Mouse (Mus musculus) forebrain, embryonic 11.5 days (tissue): ENCODE measurements around the gene Elf3. TPM values are rescaled to one million over a fixed set of nuclear protein-coding genes. Genes with fewer than 3 reads are reported as not detected.
A peak's percentile ranks its signal among the peaks of the same experiment; 100 is the strongest.

ENCODE experiments used
- ATAC-seq: fragments of 200-750 bp; cut with Nextera tagmentation; replicated peaks from 2 replicates; pipeline ENCODE4 v1.8.0; 2017; ENCODE audit warnings: moderate TSS enrichment; ENCODE audit not compliant: low FRiP score
- DNase-seq: peaks from one replicate; pipeline ENCODE4 v3.0.0-alpha.2; 2017; ENCODE audit warnings: low spot score
- H3K27ac ChIP-seq: fragments of 300-500 bp; sonication (generic); 2 replicates; pipeline ENCODE4 v1.5.1; 2014; ENCODE audit warnings: low read depth, low read length
- H3K27me3 ChIP-seq: fragments of 300-500 bp; sonication (generic); 2 replicates; pipeline ENCODE4 v1.6.1; 2014; ENCODE audit warnings: mild to moderate bottlenecking, low read length, mixed read lengths; ENCODE audit not compliant: control insufficient read depth, insufficient read depth
- H3K36me3 ChIP-seq: fragments of 300-500 bp; sonication (generic); 2 replicates; pipeline ENCODE4 v1.6.1; 2014; ENCODE audit warnings: mild to moderate bottlenecking, low read length, moderate library complexity, mixed read lengths; ENCODE audit not compliant: control insufficient read depth, insufficient read depth
- H3K4me1 ChIP-seq: fragments of 300-500 bp; sonication (generic); replicated peaks from 2 replicates; pipeline ENCODE4 v1.6.1; 2014; ENCODE audit warnings: low read length, mixed read lengths; ENCODE audit not compliant: control insufficient read depth, insufficient read depth
- H3K4me2 ChIP-seq: fragments of 300-500 bp; sonication (generic); 2 replicates; pipeline ENCODE4 v1.6.1; 2014; ENCODE audit warnings: low read depth, mild to moderate bottlenecking, low read length, moderate library complexity, mixed read lengths; ENCODE audit not compliant: severe bottlenecking
- H3K4me3 ChIP-seq: fragments of 300-500 bp; sonication (generic); 2 replicates; pipeline ENCODE4 v1.5.1; 2014; ENCODE audit warnings: low read depth, low read length
- H3K9ac ChIP-seq: fragments of 300-500 bp; sonication (generic); 2 replicates; pipeline ENCODE4 v1.6.1; 2014; ENCODE audit warnings: low read length
- H3K9me3 ChIP-seq: fragments of 300-500 bp; sonication (generic); 2 replicates; pipeline ENCODE4 v1.6.1; 2016; ENCODE audit warnings: low read length, mixed read lengths; ENCODE audit not compliant: control insufficient read depth
- whole genome bisulfite sequencing: fragments of 180-500 bp; shearing (Covaris S2); extraction: QIAGEN DNeasy Blood & Tissue Kit; methylation state at CpG from one replicate; pipeline ENCODE4 v1.1.7; 2014; 5-methylcytosine and 5-hydroxymethylcytosine counted together
- polyA plus RNA-seq: library from polyadenylated mRNA; unstranded; fragments of >200 nt; fragmentation: Nextera tagmentation; extraction: Ambion mirVana; gene quantifications from 2 replicates; pipeline ENCODE4 v1.2.1, GENCODE M21; 2014

Gene Elf3
- polyA plus RNA-seq, 1 experiment from 2014 or later: 0.83 TPM

DNA sequence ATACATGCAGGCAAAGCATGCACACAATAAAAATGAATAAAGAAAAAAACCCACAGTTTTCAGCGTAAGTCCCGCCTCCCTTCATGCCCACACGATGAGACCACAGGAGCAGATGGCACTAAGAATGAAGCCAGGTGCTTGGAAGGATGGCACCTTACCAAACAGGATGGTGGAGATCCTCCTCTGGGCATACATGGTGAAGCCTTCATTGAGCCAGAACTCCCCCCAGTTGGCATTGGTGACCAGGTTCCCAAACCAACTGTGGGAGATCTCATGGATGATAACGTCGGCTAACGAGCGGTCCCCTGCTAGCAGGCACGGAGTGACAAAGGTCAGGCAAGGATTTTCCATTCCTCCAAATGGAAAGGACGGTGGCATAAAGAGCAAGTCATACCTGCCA lies 13.0 kb upstream of the Elf3 start:
- Histone ChIP-seq H3K27me3 (no peaks in the 10 kb centered on the region), H3K27ac (no peak overlapping the region), H3K4me3 (no peak overlapping the region), H3K4me2 (no peak overlapping the region), H3K9me3 (no peaks in the 10 kb centered on the region), H3K36me3 (peaks cover 3% of the 10 kb centered on the region; the same call in 1 of the 2 replicates), H3K4me1 (no peaks in the 10 kb centered on the region), H3K9ac (no peak overlapping the region)
- ATAC-seq: no peak
- no peak for DNase-seq
- 82% methylated on average over 9 of the region's 9 CpGs for WGBS

DNA sequence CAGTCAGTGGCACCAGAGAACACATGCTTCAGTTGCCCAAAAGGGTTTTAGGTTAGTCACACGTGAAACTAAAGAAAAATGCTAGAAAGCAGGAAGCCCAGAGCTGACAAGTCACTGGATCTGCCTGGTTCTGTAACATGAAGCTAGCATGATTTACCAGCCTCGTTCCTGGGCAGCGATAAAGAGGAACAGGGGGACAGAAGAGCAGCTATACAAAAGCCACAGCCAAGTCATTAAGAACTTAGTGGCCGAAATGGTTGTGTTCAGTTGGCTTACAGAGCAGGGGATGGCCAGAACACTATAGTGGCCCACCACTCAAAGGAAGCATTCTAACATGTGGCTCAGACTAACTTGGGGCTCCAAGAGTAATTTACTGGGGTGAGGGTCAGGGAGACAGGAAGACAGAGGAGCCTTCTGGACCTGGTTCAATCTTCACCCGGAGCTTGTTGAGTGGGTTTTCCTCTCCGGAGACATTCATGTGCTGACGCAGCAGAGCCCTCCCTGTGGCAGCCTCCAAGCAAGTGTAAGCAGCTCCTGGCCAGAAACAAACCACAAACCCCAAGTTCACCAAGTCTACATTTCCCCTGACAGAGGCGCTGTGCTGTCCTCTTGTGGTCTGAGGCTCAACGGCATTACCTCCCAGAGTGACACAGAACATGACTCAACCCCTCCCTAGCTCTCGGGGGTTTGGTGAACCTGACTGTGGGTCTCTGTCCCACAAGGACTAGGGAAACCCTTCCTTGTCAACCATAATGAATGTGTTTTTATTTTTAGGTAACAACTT lies 9.5 kb upstream of the Elf3 start:
- H3K9ac ChIP-seq: no peak overlapping the region
- H3K4me2 ChIP-seq: no peak overlapping the region
- no peak overlapping the region for H3K4me3 ChIP-seq
- no peaks in the 10 kb centered on the region for H3K4me1 ChIP-seq
- H3K9me3 ChIP-seq: no peaks in the 10 kb centered on the region
- H3K27me3 ChIP-seq: no peaks in the 10 kb centered on the region
- H3K27ac ChIP-seq: no peak overlapping the region
- peaks cover 9% of the 10 kb centered on the region for H3K36me3 ChIP-seq
- no peak for DNase-seq
- ATAC-seq: no peak
- 94% methylated on average over 10 of the region's 10 CpGs for WGBS

DNA sequence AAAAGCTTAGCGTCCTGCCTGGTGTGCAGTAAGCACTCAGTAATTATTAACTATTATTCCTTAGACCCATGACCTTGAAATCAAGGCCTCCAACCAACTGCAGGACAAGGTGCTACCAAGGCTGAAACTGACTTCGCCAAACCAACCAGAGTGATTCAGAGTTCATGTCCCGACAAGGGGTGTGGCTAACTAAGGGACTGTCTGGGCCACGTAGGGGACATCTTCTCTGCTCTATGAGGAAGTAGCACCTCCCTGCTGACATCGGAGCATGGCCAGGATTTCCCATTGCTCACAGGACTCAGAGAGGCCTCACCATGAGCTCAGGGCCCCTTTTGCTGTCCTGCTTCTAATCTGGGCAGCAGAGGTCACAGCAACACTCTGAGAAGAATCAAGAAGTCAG lies 7.5 kb upstream of the Elf3 start:
- Histone ChIP-seq H3K27ac (no peak overlapping the region), H3K27me3 (no peaks in the 10 kb centered on the region), H3K4me1 (no peaks in the 10 kb centered on the region), H3K4me2 (no peak overlapping the region), H3K36me3 (peaks cover 11% of the 10 kb centered on the region), H3K9me3 (no peaks in the 10 kb centered on the region), H3K9ac (no peak overlapping the region), H3K4me3 (no peak overlapping the region)
- no peak for ATAC-seq
- WGBS: 91% methylated on average over 5 of the region's 5 CpGs
- no peak for DNase-seq

DNA sequence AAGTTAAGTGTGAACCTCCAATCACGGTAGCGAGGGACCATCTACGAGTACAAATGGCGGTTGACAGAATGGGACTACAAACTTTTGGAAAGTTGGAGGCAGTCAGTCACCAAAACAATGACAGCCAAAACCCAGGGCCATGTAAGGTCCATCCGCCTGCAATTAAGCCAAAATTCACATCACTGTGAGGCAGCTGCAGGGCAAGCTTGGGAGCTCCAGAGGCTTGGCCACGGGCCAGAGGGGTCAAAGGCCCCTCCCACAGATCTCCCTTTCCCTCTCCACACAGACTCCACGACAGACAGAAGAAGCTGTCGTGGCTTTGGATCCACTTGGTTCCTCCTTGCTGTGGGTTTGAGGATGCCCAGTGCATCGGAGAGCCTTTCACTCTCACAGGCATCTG lies 4.9 kb upstream of the Elf3 start:
- Histone ChIP-seq H3K9me3 (no peaks in the 10 kb centered on the region), H3K9ac (no peak overlapping the region), H3K27me3 (no peaks in the 10 kb centered on the region), H3K36me3 (peaks cover 11% of the 10 kb centered on the region), H3K4me1 (peaks cover 4% of the 10 kb centered on the region; the same call in 1 of the 2 replicates), H3K4me3 (no peak overlapping the region), H3K4me2 (no peak overlapping the region), H3K27ac (no peak overlapping the region)
- DNase-seq (no peak), ATAC-seq (no peak)
- 88% methylated on average over 9 of the region's 9 CpGs for WGBS

DNA sequence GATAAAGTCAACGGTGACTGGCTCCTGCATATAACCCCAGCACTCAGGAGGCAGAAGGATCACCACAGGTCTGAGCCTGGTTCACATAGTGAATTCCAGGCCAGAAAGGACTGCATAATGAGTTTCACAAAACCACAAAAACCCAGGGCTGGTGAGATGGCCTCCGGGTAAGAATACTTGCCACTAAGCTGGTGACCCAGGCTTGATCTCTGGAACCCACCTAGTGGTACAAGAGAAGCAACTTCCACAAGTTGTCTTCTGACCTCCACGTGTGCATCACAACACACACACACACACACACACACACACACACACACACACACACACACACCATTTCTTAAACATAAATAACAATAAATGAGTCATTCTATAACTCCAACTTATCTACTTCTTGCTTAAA lies 4.0 kb upstream of the Elf3 start:
- DNase-seq: no peak
- no peak overlapping the region for H3K4me3 ChIP-seq
- H3K36me3 ChIP-seq: peaks cover 11% of the 10 kb centered on the region
- peaks cover 6% of the 10 kb centered on the region; the same call in 1 of the 2 replicates for H3K4me1 ChIP-seq
- WGBS: 80% methylated on average over 3 of the region's 3 CpGs
- H3K27me3 ChIP-seq: no peaks in the 10 kb centered on the region
- H3K4me2 ChIP-seq: no peak overlapping the region
- no peak overlapping the region for H3K9ac ChIP-seq
- no peaks in the 10 kb centered on the region for H3K9me3 ChIP-seq
- no peak overlapping the region for H3K27ac ChIP-seq
- no peak for ATAC-seq

DNA sequence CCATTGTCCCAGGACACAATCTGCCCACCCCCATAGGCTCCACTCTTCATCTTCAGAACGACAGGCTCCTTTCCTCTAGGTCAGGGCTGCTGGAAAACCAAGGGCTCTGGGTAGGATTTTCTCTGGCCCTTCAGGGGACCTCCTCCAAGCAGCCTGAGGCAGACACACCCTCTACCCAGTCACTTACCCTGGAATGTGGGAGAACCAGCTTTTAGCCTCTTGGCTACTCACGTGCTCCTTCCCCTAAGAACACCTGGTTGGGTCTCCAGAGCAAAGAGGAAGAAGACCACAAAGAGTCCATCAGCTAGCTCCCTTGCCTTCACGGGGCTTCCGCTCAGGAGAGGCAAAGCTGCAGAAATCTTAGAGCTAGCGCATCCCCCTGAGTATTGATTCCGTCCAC lies 2.6 kb upstream of the Elf3 start:
- H3K9ac ChIP-seq: no peak overlapping the region
- DNase-seq: no peak
- 77% methylated on average over 6 of the region's 6 CpGs for WGBS
- no peaks in the 10 kb centered on the region for H3K9me3 ChIP-seq
- no peak overlapping the region for H3K4me2 ChIP-seq
- H3K4me1 ChIP-seq: peaks cover 6% of the 10 kb centered on the region; the same call in 1 of the 2 replicates
- no peak overlapping the region for H3K27ac ChIP-seq
- no peaks in the 10 kb centered on the region for H3K27me3 ChIP-seq
- no peak overlapping the region for H3K4me3 ChIP-seq
- no peak for ATAC-seq
- H3K36me3 ChIP-seq: peaks cover 11% of the 10 kb centered on the region

DNA sequence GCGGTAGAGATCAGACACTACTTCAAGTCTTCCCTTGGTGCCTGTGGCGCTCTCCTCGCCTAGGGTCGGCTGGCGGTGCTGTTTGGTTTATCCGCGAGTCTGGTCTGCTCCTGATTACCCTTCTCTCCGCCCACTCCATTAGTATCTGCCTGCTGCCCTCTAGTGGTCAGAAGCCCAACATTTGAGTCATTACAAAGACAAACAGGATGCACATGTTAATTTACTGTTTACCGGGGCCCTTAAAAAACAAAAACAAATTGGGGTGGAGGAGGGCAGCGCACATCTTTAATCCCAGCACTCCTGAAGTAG lies 714 bp upstream of the Elf3 start:
- Histone ChIP-seq H3K27me3 (no peaks in the 10 kb centered on the region), H3K27ac (no peak overlapping the region), H3K4me2 (peak overlapping the region; percentile 45; the same call in 1 of the 2 replicates), H3K36me3 (peaks cover 5% of the 10 kb centered on the region), H3K4me1 (peaks cover 6% of the 10 kb centered on the region; the same call in 1 of the 2 replicates), H3K4me3 (peak overlapping the region; percentile 16; the same call in 1 of the 2 replicates), H3K9ac (peak overlapping the region; percentile 14; the same call in 1 of the 2 replicates), H3K9me3 (no peaks in the 10 kb centered on the region)
- ATAC-seq (peak; percentile 67), DNase-seq (peak; percentile 90)
- 1% methylated on average over 10 of the region's 10 CpGs for whole genome bisulfite sequencing

DNA sequence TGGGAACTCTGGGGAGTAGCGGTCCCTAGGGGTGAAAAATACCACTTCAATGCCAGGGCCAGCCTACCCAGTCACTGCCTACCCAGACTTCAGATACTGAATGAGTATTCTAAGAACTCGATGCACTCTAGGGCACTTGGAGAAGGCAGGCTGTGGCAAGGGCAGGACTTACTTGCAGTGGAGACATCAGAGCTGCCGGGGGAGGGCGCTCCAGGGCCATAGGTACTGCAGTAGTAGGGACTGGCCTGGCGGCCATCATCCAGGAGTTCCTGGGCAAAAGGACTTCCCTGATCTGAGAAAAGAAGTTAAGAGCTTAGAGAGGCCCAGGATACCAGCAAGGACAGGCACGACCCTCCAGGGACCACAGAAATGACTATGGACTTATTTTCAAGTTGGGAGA lies 2.1 kb downstream of the Elf3 start:
- Histone ChIP-seq H3K27ac (no peak overlapping the region), H3K36me3 (no peaks in the 10 kb centered on the region), H3K9ac (no peak overlapping the region), H3K4me1 (peaks cover 8% of the 10 kb centered on the region; the same call in 1 of the 2 replicates), H3K27me3 (no peaks in the 10 kb centered on the region), H3K4me3 (no peak overlapping the region), H3K9me3 (no peaks in the 10 kb centered on the region), H3K4me2 (no peak overlapping the region)
- no peak for DNase-seq
- 79% methylated on average over 6 of the region's 6 CpGs for WGBS
- no peak for ATAC-seq

DNA sequence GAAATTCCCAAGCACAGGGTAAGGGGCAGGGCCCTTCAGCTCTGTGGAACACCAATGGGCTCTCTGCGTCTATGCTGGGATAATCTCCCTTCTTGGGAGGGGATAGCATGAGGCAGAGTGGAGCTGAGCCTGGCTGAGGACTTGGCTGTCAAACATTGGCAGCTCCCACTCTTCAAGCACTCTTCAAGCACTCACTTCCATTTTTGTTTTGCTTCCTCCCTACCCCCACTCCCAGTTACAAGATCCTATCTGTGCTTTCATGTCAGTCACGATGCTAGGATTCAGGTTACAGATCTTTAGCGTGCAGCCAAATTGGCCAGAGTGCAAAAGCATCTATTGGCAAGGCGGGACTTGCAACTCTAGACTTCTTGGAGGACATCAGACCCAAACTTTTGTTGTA lies 5.5 kb downstream of the Elf3 start:
- ATAC-seq (no peak), DNase-seq (no peak)
- Histone ChIP-seq H3K4me1 (peaks cover 6% of the 10 kb centered on the region; the same call in 1 of the 2 replicates), H3K4me2 (no peak overlapping the region), H3K27me3 (no peaks in the 10 kb centered on the region), H3K9ac (no peak overlapping the region), H3K36me3 (no peaks in the 10 kb centered on the region), H3K4me3 (no peak overlapping the region), H3K9me3 (no peaks in the 10 kb centered on the region), H3K27ac (no peak overlapping the region)
- WGBS: 60% methylated on average over 4 of the region's 4 CpGs
